Mouse (Mus musculus) CH12.LX (cell line): ENCODE measurements around the gene Farp1. TPM values are rescaled to one million over a fixed set of nuclear protein-coding genes. Genes with fewer than 3 reads are reported as not detected.

Source experiments
- DNase-seq: peaks from one replicate; pipeline ENCODE4 v3.0.0-alpha.2; 2013; ENCODE audit errors: extremely low read depth
- H3K27ac ChIP-seq: 2 replicates; pipeline ENCODE4 v1.5.1; 2012; ENCODE audit warnings: low read depth, mild to moderate bottlenecking, control low read depth, moderate library complexity; ENCODE audit not compliant: insufficient read depth
- H3K27me3 ChIP-seq: replicated peaks from 2 replicates; pipeline ENCODE3; 2012; ENCODE audit warnings: inconsistent platforms
- H3K36me3 ChIP-seq, 2 experiments: replicated peaks in 1 of 2; 2 replicates each; pipeline versions ENCODE3 to v1.6.1; 2012; ENCODE audit warnings: inconsistent platforms in 1 of 2, low read length in 1 of 2, mild to moderate bottlenecking in 1 of 2, mixed read lengths in 1 of 2, moderate library complexity in 1 of 2; ENCODE audit not compliant: control insufficient read depth in 1 of 2, insufficient read depth in 1 of 2
- H3K4me1 ChIP-seq, 2 experiments: 2 replicates each; pipeline ENCODE4 v1.6.1; 2012; ENCODE audit warnings: inconsistent platforms in 1 of 2, moderate library complexity in 1 of 2; ENCODE audit not compliant: insufficient read depth in 2 of 2, control insufficient read depth in 1 of 2
- H3K4me2 ChIP-seq: 2 replicates; pipeline ENCODE4 v1.6.1; 2012; ENCODE audit warnings: low read depth, mild to moderate bottlenecking, control low read depth; ENCODE audit not compliant: poor library complexity, insufficient read depth, severe bottlenecking
- H3K4me3 ChIP-seq, 3 experiments: fragments of 150-350 bp in 1 of 3; sonication (generic) in 1 of 3; replicated peaks in 1 of 3; 2 replicates each; pipeline versions ENCODE3 to v1.5.1; 2011 to 2012; ENCODE audit warnings: low read depth in 2 of 3, low read length in 2 of 3, mild to moderate bottlenecking in 2 of 3, moderate library complexity in 2 of 3, control low read depth in 1 of 3, improper control_type of control experiment in 1 of 3, inconsistent platforms in 1 of 3, mixed read lengths in 1 of 3; ENCODE audit not compliant: poor library complexity in 1 of 3
- H3K79me2 ChIP-seq: replicated peaks from 2 replicates; pipeline ENCODE4 v1.6.1; 2012; ENCODE audit warnings: mild to moderate bottlenecking, moderate library complexity; ENCODE audit not compliant: control insufficient read depth, poor library complexity, insufficient read depth, severe bottlenecking; ENCODE audit errors: extremely low read depth
- H3K9ac ChIP-seq: 2 replicates; pipeline ENCODE4 v1.6.1; 2012; ENCODE audit warnings: low read depth, mild to moderate bottlenecking, control low read depth, moderate library complexity; ENCODE audit not compliant: insufficient read depth
- H3K9me3 ChIP-seq: replicated peaks from 2 replicates; pipeline ENCODE3; 2012; ENCODE audit warnings: low read length, inconsistent platforms, mixed read lengths
- BHLHE40 ChIP-seq: IDR thresholded peaks from 2 replicates; pipeline ENCODE4 v1.6.1; 2011; ENCODE audit warnings: mild to moderate bottlenecking, low read depth, low read length, improper control_type of control experiment
- CHD1 ChIP-seq: IDR thresholded peaks from 2 replicates; pipeline ENCODE4 v1.6.1; 2012; ENCODE audit warnings: low read depth, low read length, improper control_type of control experiment, inconsistent platforms
- CHD2 ChIP-seq: IDR thresholded peaks from 2 replicates; pipeline ENCODE4 v1.6.1; 2011; ENCODE audit warnings: low read length, improper control_type of control experiment
- CTCF ChIP-seq, 2 experiments: IDR thresholded peaks in 1 of 2; conservative IDR thresholded peaks in 1 of 2; 2 replicates each; pipeline ENCODE4 v1.5.1; 2011 to 2012; ENCODE audit warnings: low read depth in 2 of 2, low read length in 2 of 2, improper control_type of control experiment in 1 of 2, inconsistent platforms in 1 of 2, mild to moderate bottlenecking in 1 of 2, moderate library complexity in 1 of 2
- EP300 ChIP-seq: IDR thresholded peaks from 2 replicates; pipeline ENCODE4 v1.6.1; 2011; ENCODE audit warnings: low read length, improper control_type of control experiment
- ETS1 ChIP-seq: conservative IDR thresholded peaks from 2 replicates; pipeline ENCODE4 v1.6.1; 2012; ENCODE audit warnings: low read depth, mild to moderate bottlenecking, inconsistent platforms, low read length, improper control_type of control experiment, moderate library complexity
- GABPA ChIP-seq: IDR thresholded peaks from 2 replicates; pipeline ENCODE4 v1.6.1; 2012; ENCODE audit warnings: low read depth, low read length, improper control_type of control experiment, inconsistent platforms; ENCODE audit not compliant: insufficient replicate concordance
- HCFC1 ChIP-seq: IDR thresholded peaks from 2 replicates; pipeline ENCODE4 v1.6.1; 2012; ENCODE audit warnings: low read depth, mild to moderate bottlenecking, inconsistent platforms, low read length, improper control_type of control experiment
- JUND ChIP-seq: conservative IDR thresholded peaks from 2 replicates; pipeline ENCODE4 v1.6.1; 2011; ENCODE audit warnings: low read depth, low read length, improper control_type of control experiment
- KAT2A ChIP-seq: IDR thresholded peaks from 2 replicates; pipeline ENCODE4 v1.6.1; 2012; ENCODE audit warnings: low read length, improper control_type of control experiment, inconsistent platforms; ENCODE audit not compliant: insufficient replicate concordance
- MAFK ChIP-seq: IDR thresholded peaks from 2 replicates; pipeline ENCODE4 v1.6.1; 2011; ENCODE audit warnings: low read length, improper control_type of control experiment; ENCODE audit not compliant: insufficient replicate concordance
- MAX ChIP-seq: IDR thresholded peaks from 2 replicates; pipeline ENCODE4 v1.6.1; 2011; ENCODE audit warnings: low read length, improper control_type of control experiment
- MAZ ChIP-seq: IDR thresholded peaks from 2 replicates; pipeline ENCODE4 v1.6.1; 2012; ENCODE audit warnings: low read depth, mild to moderate bottlenecking, inconsistent platforms, low read length, improper control_type of control experiment, moderate library complexity
- MEF2A ChIP-seq: IDR thresholded peaks from 2 replicates; pipeline ENCODE4 v1.6.1; 2014; ENCODE audit warnings: low read depth, mild to moderate bottlenecking, inconsistent platforms, low read length, improper control_type of control experiment, borderline replicate concordance
- MXI1 ChIP-seq: IDR thresholded peaks from 2 replicates; pipeline ENCODE4 v1.6.1; 2011; ENCODE audit warnings: mild to moderate bottlenecking, low read depth, low read length, improper control_type of control experiment
- MYC ChIP-seq: IDR thresholded peaks from 2 replicates; pipeline ENCODE4 v1.6.1; 2011; ENCODE audit warnings: low read depth, mild to moderate bottlenecking, improper control_type of control experiment, low read length
- NELFE ChIP-seq: IDR thresholded peaks from 2 replicates; pipeline ENCODE4 v1.6.1; 2011; ENCODE audit warnings: low read depth, low read length, improper control_type of control experiment
- PAX5 ChIP-seq: IDR thresholded peaks from 2 replicates; pipeline ENCODE4 v1.6.1; 2012; ENCODE audit warnings: low read length, inconsistent platforms, mixed read lengths
- POLR2A ChIP-seq: IDR thresholded peaks from 2 replicates; pipeline ENCODE4 v1.6.1; 2011; ENCODE audit warnings: low read depth, mild to moderate bottlenecking, improper control_type of control experiment, low read length
- POLR2AphosphoS2 ChIP-seq: IDR thresholded peaks from 2 replicates; pipeline ENCODE4 v1.6.1; 2011; ENCODE audit warnings: low read depth, low read length, improper control_type of control experiment
- RAD21 ChIP-seq: IDR thresholded peaks from 2 replicates; pipeline ENCODE4 v1.6.1; 2011; ENCODE audit warnings: low read depth, mild to moderate bottlenecking, low read length, improper control_type of control experiment, moderate library complexity
- SIN3A ChIP-seq: IDR thresholded peaks from 2 replicates; pipeline ENCODE4 v1.6.1; 2012; ENCODE audit warnings: low read length, improper control_type of control experiment, inconsistent platforms
- SMC3 ChIP-seq: IDR thresholded peaks from 2 replicates; pipeline ENCODE4 v1.6.1; 2011; ENCODE audit warnings: low read depth, low read length, improper control_type of control experiment
- TBP ChIP-seq: conservative IDR thresholded peaks from 2 replicates; pipeline ENCODE4 v1.6.1; 2011; ENCODE audit warnings: low read depth, low read length, improper control_type of control experiment
- UBTF ChIP-seq: IDR thresholded peaks from 2 replicates; pipeline ENCODE4 v1.6.1; 2012; ENCODE audit warnings: low read depth, mild to moderate bottlenecking, inconsistent platforms, low read length, improper control_type of control experiment, moderate library complexity
- USF1 ChIP-seq: IDR thresholded peaks from 2 replicates; pipeline ENCODE4 v1.6.1; 2014; ENCODE audit warnings: low read depth, mild to moderate bottlenecking, inconsistent platforms, low read length, improper control_type of control experiment
- USF2 ChIP-seq: conservative IDR thresholded peaks from 2 replicates; pipeline ENCODE4 v1.6.1; 2011; ENCODE audit warnings: low read depth, low read length, improper control_type of control experiment
- ZKSCAN1 ChIP-seq: IDR thresholded peaks from 2 replicates; pipeline ENCODE4 v1.6.1; 2012; ENCODE audit warnings: low read depth, inconsistent platforms, low read length, improper control_type of control experiment, borderline replicate concordance
- ZMIZ1 ChIP-seq: IDR thresholded peaks from 2 replicates; pipeline ENCODE4 v1.6.1; 2012; ENCODE audit warnings: low read depth, mild to moderate bottlenecking, inconsistent platforms, low read length, improper control_type of control experiment
- ZNF384 ChIP-seq: IDR thresholded peaks from 2 replicates; pipeline ENCODE4 v1.6.1; 2012; ENCODE audit warnings: low read depth, low read length, improper control_type of control experiment, inconsistent platforms
- dilution Hi-C: fragments of 300-500 bp; cut with MboI; formaldehyde crosslinking; loops from 2 replicates; pipeline ENCODE4 v1.14.3; 2020; ENCODE audit warnings: low sequenced_read_pairs; ENCODE audit not compliant: extremely low pct_unique_long_range_greater_than_20kb, extremely low pct_ligation_motif_present
- in situ Hi-C: fragments of 300-500 bp; cut with MboI; formaldehyde crosslinking; loops from 3 replicates; pipeline ENCODE4 v1.14.3; 2019; ENCODE audit warnings: low sequenced_read_pairs, low pct_ligation_motif_present, low pct_unique_long_range_greater_than_20kb, mixed read lengths
- polyA plus RNA-seq: library from polyadenylated mRNA; unstranded; fragments of >175 nt; gene quantifications from 2 replicates; pipeline ENCODE4 v1.2.1, GENCODE M21; 2012; ENCODE audit warnings: low read depth; ENCODE audit not compliant: insufficient read length
- total RNA-seq, 2 experiments: library from RNA; depleted of rRNA; stranded (reverse); fragments of 300-350 nt in 1 of 2; fragments of >200 nt in 1 of 2; gene quantifications; 2 replicates each; pipeline ENCODE4 v1.2.3; 2012 to 2014

The Farp1 gene
- total and polyA plus RNA-seq, 3 experiments, result 2.4 to 10.3 (median 2.5) TPM

DNA sequence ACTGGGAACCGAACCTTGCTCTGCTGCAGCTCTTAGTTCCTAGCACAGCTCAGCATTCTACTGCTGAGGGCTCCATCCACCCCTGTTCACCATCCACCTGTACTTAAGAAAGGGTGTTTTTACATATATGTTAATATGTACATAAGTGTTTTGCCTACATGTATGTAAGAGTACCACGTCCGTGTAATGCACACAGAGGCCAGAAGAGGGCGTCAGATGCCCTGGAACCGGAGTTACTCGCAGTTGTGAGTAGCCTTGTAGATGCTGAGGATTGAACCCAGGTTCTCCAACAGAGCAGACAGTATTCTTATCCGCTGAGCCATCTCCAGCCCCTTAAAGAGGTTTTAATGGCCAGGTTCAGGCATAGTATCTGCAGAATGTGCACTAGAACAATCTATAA is 183.6 kb downstream of the Farp1 start:
- H3K4me1 ChIP-seq, result peaks cover 0 to 4% of the 10 kb centered on the region in 2 experiments; a peak in 2 of 4 replicates
- TF ChIP-seq HCFC1 (no peak), SMC3 (no peak; the same call in 1 of the 2 replicates), BHLHE40 (no peak), ETS1 (no peak), USF1 (no peak), POLR2A (no peak), EP300 (no peak), RAD21 (peak; percentile 17), POLR2AphosphoS2 (no peak), MAX (no peak), MYC (no peak), UBTF (no peak), MEF2A (no peak), MAFK (no peak), JUND (no peak), CTCF (conservative IDR thresholded peaks at IDR 0.05 in 1 of 2, IDR thresholded peaks at IDR 0.05 in 1 of 2; ENCODE audit: low read depth in 2 of 2, low read length in 2 of 2) (peak; percentile 40 to 49)
- no peak overlapping the region for H3K27ac ChIP-seq
- H3K4me2 ChIP-seq, result no peak overlapping the region
- no peak overlapping the region for H3K4me3 ChIP-seq
- H3K36me3 ChIP-seq, result peaks cover 0 to 28% of the 10 kb centered on the region in 2 experiments
- DNase-seq, result no peak
- dilution Hi-C loops, result no loop called here
- peaks cover 4% of the 10 kb centered on the region for H3K9me3 ChIP-seq
- no peak overlapping the region for H3K9ac ChIP-seq
- H3K79me2 ChIP-seq, result no peaks in the 10 kb centered on the region
- no peaks in the 10 kb centered on the region for H3K27me3 ChIP-seq
- in situ Hi-C loops, result no loop called here

DNA sequence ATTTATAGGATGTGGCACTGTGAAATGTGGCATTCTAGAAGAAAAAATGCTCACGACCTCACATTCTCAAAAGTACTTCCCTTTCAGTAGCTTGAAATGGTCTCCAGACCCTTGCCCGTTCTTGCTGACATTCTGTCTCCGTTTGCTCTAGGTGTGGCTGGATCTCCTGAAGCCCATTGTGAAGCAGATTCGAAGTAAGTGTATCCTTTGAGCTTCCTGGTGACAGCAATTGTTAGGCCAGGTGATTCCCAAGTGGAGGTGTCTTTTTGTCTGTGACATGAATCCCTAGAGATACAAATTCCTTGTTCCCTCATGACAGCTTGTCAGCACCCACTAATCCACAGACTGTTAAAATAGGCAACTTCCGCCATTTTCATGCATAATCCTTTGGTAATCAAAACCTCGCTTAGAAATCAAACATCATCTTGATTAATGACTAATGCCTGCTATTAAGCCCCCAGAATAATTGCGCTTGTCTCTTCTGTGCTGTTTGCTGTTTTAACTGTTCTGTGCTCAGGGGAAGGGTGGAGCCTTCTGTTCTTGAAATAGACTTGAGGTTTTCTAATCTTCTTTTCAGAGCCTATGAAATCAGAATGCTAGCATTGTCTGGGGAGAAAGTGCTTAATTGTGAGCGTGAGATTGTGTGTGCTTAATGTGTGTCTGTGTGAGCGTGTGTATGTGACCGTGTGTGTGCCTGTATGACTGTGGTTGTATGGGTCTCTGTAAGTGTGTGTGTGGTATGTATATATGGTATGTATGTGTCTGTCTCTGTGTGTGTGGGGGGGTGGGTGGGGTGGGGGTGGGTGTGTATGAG is 184.4 kb downstream of the Farp1 start:
- Histone ChIP-seq H3K27me3 (no peaks in the 10 kb centered on the region), H3K27ac (no peak overlapping the region), H3K4me3 (no peak overlapping the region), H3K79me2 (no peaks in the 10 kb centered on the region), H3K4me1 (peaks cover 0 to 4% of the 10 kb centered on the region in 2 experiments; a peak in 2 of 4 replicates), H3K4me2 (no peak overlapping the region), H3K36me3 (peaks cover 0 to 32% of the 10 kb centered on the region in 2 experiments), H3K9me3 (peaks cover 4% of the 10 kb centered on the region), H3K9ac (no peak overlapping the region)
- no peak for DNase-seq
- in situ Hi-C loops, result loop anchor here (10.0 kb wide), 1 partner anchor 185 kb away; the partner anchor contains the start of gene Farp1
- TF ChIP-seq ZNF384 (no peak), HCFC1 (no peak), GABPA (no peak), MAZ (no peak), EP300 (no peak), SIN3A (no peak), CHD2 (no peak), ZKSCAN1 (no peak), USF2 (no peak), NELFE (no peak), KAT2A (no peak), ZMIZ1 (no peak), BHLHE40 (no peak), UBTF (no peak), PAX5 (no peak), MXI1 (no peak), TBP (no peak), POLR2A (no peak), CHD1 (no peak)
- dilution Hi-C loops, result no loop called here
